Mouse (Mus musculus): ENCODE results near the gene Stmn3. TPM values are rescaled to one million over a fixed set of nuclear protein-coding genes. Genes with fewer than 3 reads are reported as not detected.

The Stmn3 gene
- polyA plus RNA-seq, 1 experiment: 1.8 TPM

GRCm38 (mm10) chr2:181332542-181332941 lies 18.2 kb upstream of the Stmn3 start:
- H3K4me3 ChIP-seq (ENCODE audit: low read depth, low read length): no peak overlapping the region
- no peak overlapping the region for H3K9ac ChIP-seq (ENCODE audit: low read depth, poor library complexity, severe bottlenecking)
- H3K27ac ChIP-seq (ENCODE audit: insufficient read depth, low read length): peak overlapping the region; percentile 77
- H3K9me3 ChIP-seq (replicated peaks; ENCODE audit: control insufficient read depth, insufficient read depth, low read length, poor library complexity, severe bottlenecking): no peaks in the 10 kb centered on the region
- TF ChIP-seq CTCF (IDR thresholded peaks at IDR 0.05; ENCODE audit: low read depth, low read length): no peak
- TF ChIP-seq EP300 (IDR thresholded peaks at IDR 0.05; ENCODE audit: insufficient read depth, low read depth, low read length): no peak
- TF ChIP-seq POLR2A (IDR thresholded peaks at IDR 0.05; ENCODE audit: insufficient read depth, low read length): no peak
- H3K4me1 ChIP-seq (ENCODE audit: control insufficient read depth, insufficient read depth, low read length): no peaks in the 10 kb centered on the region
- no peaks in the 10 kb centered on the region for H3K27me3 ChIP-seq (ENCODE audit: control insufficient read depth, insufficient read depth, low read length, poor library complexity, severe bottlenecking)
- H3K36me3 ChIP-seq (ENCODE audit: control insufficient read depth, insufficient read depth, low read length, poor library complexity, severe bottlenecking): peaks cover 61% of the 10 kb centered on the region

- Histone ChIP-seq H3K27me3 (ENCODE audit: control insufficient read depth, insufficient read depth, low read length, poor library complexity, severe bottlenecking) (no peaks in the 10 kb centered on the region), H3K27ac (ENCODE audit: insufficient read depth, low read length) (no peak overlapping the region), H3K4me3 (ENCODE audit: low read depth, low read length) (no peak overlapping the region), H3K9ac (ENCODE audit: low read depth, poor library complexity, severe bottlenecking) (no peak overlapping the region), H3K36me3 (ENCODE audit: control insufficient read depth, insufficient read depth, low read length, poor library complexity, severe bottlenecking) (peaks cover 71% of the 10 kb centered on the region), H3K4me1 (ENCODE audit: control insufficient read depth, insufficient read depth, low read length) (no peaks in the 10 kb centered on the region), H3K9me3 (replicated peaks; ENCODE audit: control insufficient read depth, insufficient read depth, low read length, poor library complexity, severe bottlenecking) (no peaks in the 10 kb centered on the region)
- TF ChIP-seq CTCF (IDR thresholded peaks at IDR 0.05; ENCODE audit: low read depth, low read length): no peak
- TF ChIP-seq POLR2A (IDR thresholded peaks at IDR 0.05; ENCODE audit: insufficient read depth, low read length): no peak
- TF ChIP-seq EP300 (IDR thresholded peaks at IDR 0.05; ENCODE audit: insufficient read depth, low read depth, low read length): no peak
These were observed 11.8 kb upstream of the Stmn3 start for GRCm38 (mm10) chr2:181326098-181326497.

GRCm38 (mm10) chr2:181322136-181322535 lies 7.8 kb upstream of the Stmn3 start:
- H3K36me3 ChIP-seq (ENCODE audit: control insufficient read depth, insufficient read depth, low read length, poor library complexity, severe bottlenecking): peaks cover 49% of the 10 kb centered on the region
- H3K27ac ChIP-seq (ENCODE audit: insufficient read depth, low read length): no peak overlapping the region
- H3K9me3 ChIP-seq (replicated peaks; ENCODE audit: control insufficient read depth, insufficient read depth, low read length, poor library complexity, severe bottlenecking): no peaks in the 10 kb centered on the region
- TF ChIP-seq CTCF (IDR thresholded peaks at IDR 0.05; ENCODE audit: low read depth, low read length): no peak
- TF ChIP-seq EP300 (IDR thresholded peaks at IDR 0.05; ENCODE audit: insufficient read depth, low read depth, low read length): no peak
- no peak for TF ChIP-seq POLR2A (IDR thresholded peaks at IDR 0.05; ENCODE audit: insufficient read depth, low read length)
- H3K4me1 ChIP-seq (ENCODE audit: control insufficient read depth, insufficient read depth, low read length): peaks cover 8% of the 10 kb centered on the region
- no peaks in the 10 kb centered on the region for H3K27me3 ChIP-seq (ENCODE audit: control insufficient read depth, insufficient read depth, low read length, poor library complexity, severe bottlenecking)
- H3K4me3 ChIP-seq (ENCODE audit: low read depth, low read length): no peak overlapping the region
- H3K9ac ChIP-seq (ENCODE audit: low read depth, poor library complexity, severe bottlenecking): no peak overlapping the region

- TF ChIP-seq POLR2A (IDR thresholded peaks at IDR 0.05; ENCODE audit: insufficient read depth, low read length): no peak
- no peak for TF ChIP-seq CTCF (IDR thresholded peaks at IDR 0.05; ENCODE audit: low read depth, low read length)
- no peak for TF ChIP-seq EP300 (IDR thresholded peaks at IDR 0.05; ENCODE audit: insufficient read depth, low read depth, low read length)
- Histone ChIP-seq H3K9ac (ENCODE audit: low read depth, poor library complexity, severe bottlenecking) (peak overlapping the region; percentile 87), H3K4me1 (ENCODE audit: control insufficient read depth, insufficient read depth, low read length) (peaks cover 8% of the 10 kb centered on the region), H3K36me3 (ENCODE audit: control insufficient read depth, insufficient read depth, low read length, poor library complexity, severe bottlenecking) (peaks cover 34% of the 10 kb centered on the region), H3K27ac (ENCODE audit: insufficient read depth, low read length) (0 out of 2 replicates have a peak overlapping the region, but pooled peaks have one; percentile 7), H3K27me3 (ENCODE audit: control insufficient read depth, insufficient read depth, low read length, poor library complexity, severe bottlenecking) (no peaks in the 10 kb centered on the region), H3K9me3 (replicated peaks; ENCODE audit: control insufficient read depth, insufficient read depth, low read length, poor library complexity, severe bottlenecking) (no peaks in the 10 kb centered on the region), H3K4me3 (ENCODE audit: low read depth, low read length) (peak overlapping the region; percentile 97)
These were observed 5.8 kb upstream of the Stmn3 start for GRCm38 (mm10) chr2:181320103-181320499.

GRCm38 (mm10) chr2:181319248-181320102 lies 5.2 kb upstream of the Stmn3 start, which contains the start of gene Rtel1:
TSS of gene Rtel1 (plus strand) at chr2:181319739.
- H3K4me1 ChIP-seq (ENCODE audit: control insufficient read depth, insufficient read depth, low read length): peaks cover 8% of the 10 kb centered on the region
- H3K9ac ChIP-seq (ENCODE audit: low read depth, poor library complexity, severe bottlenecking): peak within 1 kb of the TSS; percentile 87
- no peaks in the 10 kb centered on the region for H3K9me3 ChIP-seq (replicated peaks; ENCODE audit: control insufficient read depth, insufficient read depth, low read length, poor library complexity, severe bottlenecking)
- peak within 1 kb of the TSS; percentile 64; the same call in 1 of the 2 replicates for H3K27ac ChIP-seq (ENCODE audit: insufficient read depth, low read length)
- H3K27me3 ChIP-seq (ENCODE audit: control insufficient read depth, insufficient read depth, low read length, poor library complexity, severe bottlenecking): no peaks in the 10 kb centered on the region
- TF ChIP-seq CTCF (IDR thresholded peaks at IDR 0.05; ENCODE audit: low read depth, low read length): no peak
- TF ChIP-seq EP300 (IDR thresholded peaks at IDR 0.05; ENCODE audit: insufficient read depth, low read depth, low read length): 0 out of 2 replicates have a peak, but pooled peaks have one; percentile 55
- H3K4me3 ChIP-seq (ENCODE audit: low read depth, low read length): peak within 1 kb of the TSS; percentile 97
- H3K36me3 ChIP-seq (ENCODE audit: control insufficient read depth, insufficient read depth, low read length, poor library complexity, severe bottlenecking): peaks cover 29% of the 10 kb centered on the region
